Mouse (Mus musculus) myocyte (in vitro differentiated cells): ENCODE measurements at regions not wholly inside any gene's neighbourhood (a gene's known extent, or its start where the extent isn't known, plus 50 kb on each side); places are given as distances from the start of the nearest gene placed in this dataset.

Experiments
- CEBPB ChIP-seq: IDR thresholded peaks from 2 replicates; pipeline ENCODE4 v1.6.1; 2011; ENCODE audit warnings: mild to moderate bottlenecking, moderate library complexity; ENCODE audit not compliant: poor library complexity, insufficient read depth, severe bottlenecking
- E2F4 ChIP-seq: IDR thresholded peaks from one replicate; pipeline ENCODE4 v1.6.1; 2011; ENCODE audit warnings: mild to moderate bottlenecking, control low read depth, moderate library complexity; ENCODE audit not compliant: insufficient read depth
- MAX ChIP-seq: IDR thresholded peaks from one replicate; pipeline ENCODE4 v1.6.1; 2011; ENCODE audit warnings: low read depth, mild to moderate bottlenecking, control low read depth
- MYOD1 ChIP-seq, 3 experiments: IDR thresholded peaks; one replicate each; pipeline ENCODE4 v1.6.1; 2011; ENCODE audit warnings: control low read depth in 2 of 3, low read depth in 2 of 3, mild to moderate bottlenecking in 2 of 3, moderate library complexity in 1 of 3; ENCODE audit not compliant: insufficient read length in 2 of 3, control insufficient read depth in 1 of 3
- MYOG ChIP-seq, 3 experiments: IDR thresholded peaks; one replicate each; pipeline ENCODE4 v1.6.1; 2011; ENCODE audit warnings: control low read depth in 2 of 3, low read depth in 2 of 3, mild to moderate bottlenecking in 2 of 3; ENCODE audit not compliant: insufficient read length in 2 of 3, control insufficient read depth in 1 of 3, insufficient read depth in 1 of 3
- POLR2A ChIP-seq: IDR thresholded peaks from one replicate; pipeline ENCODE4 v1.6.1; 2011; ENCODE audit warnings: low read depth, mild to moderate bottlenecking, control low read depth, moderate library complexity; ENCODE audit not compliant: insufficient read length
- POLR2AphosphoS2 ChIP-seq: IDR thresholded peaks from one replicate; pipeline ENCODE4 v1.6.1; 2011; ENCODE audit warnings: low read depth, control low read depth; ENCODE audit not compliant: insufficient read length
- REST ChIP-seq: IDR thresholded peaks from one replicate; pipeline ENCODE4 v1.6.1; 2011; ENCODE audit warnings: mild to moderate bottlenecking, control low read depth, moderate library complexity; ENCODE audit not compliant: insufficient read depth, insufficient read length
- SRF ChIP-seq: IDR thresholded peaks from one replicate; pipeline ENCODE4 v1.6.1; 2011; ENCODE audit warnings: low read depth; ENCODE audit not compliant: control insufficient read depth, insufficient read length
- TCF12 ChIP-seq: IDR thresholded peaks from one replicate; pipeline ENCODE4 v1.6.1; 2011; ENCODE audit warnings: mild to moderate bottlenecking, control low read depth; ENCODE audit not compliant: poor library complexity, insufficient read depth, severe bottlenecking
- TCF3 ChIP-seq: IDR thresholded peaks from one replicate; pipeline ENCODE4 v1.6.1; 2011; ENCODE audit warnings: low read depth, control low read depth; ENCODE audit not compliant: insufficient read length
- USF1 ChIP-seq: IDR thresholded peaks from one replicate; pipeline ENCODE4 v1.6.1; 2011; ENCODE audit warnings: low read depth, mild to moderate bottlenecking, control low read depth, moderate library complexity

DNA sequence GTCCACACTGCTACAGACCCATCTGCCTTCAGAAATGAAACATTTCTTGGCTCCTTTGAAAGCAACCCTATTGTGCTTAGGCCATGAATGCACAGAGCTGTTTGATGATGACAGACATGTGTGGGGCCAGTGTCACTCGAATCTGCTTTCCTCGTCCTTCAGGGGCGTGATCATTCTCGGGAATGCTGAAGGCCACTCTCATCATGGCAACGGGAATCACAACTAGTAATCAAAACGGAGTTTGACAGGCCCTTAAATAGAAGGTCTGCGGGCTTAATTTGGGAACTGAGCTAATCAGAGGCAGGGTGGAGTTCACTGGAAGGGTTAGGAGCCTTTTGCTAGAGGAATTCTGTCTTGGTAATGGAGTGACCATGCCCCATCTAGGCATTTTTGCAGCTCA is 290.2 kb upstream of the Trib2 start:
- TF ChIP-seq SRF (no peak), E2F4 (no peak), POLR2AphosphoS2 (no peak), POLR2A (no peak), USF1 (no peak), MAX (no peak), CEBPB (no peak), TCF12 (no peak), TCF3 (no peak), MYOD1 (IDR thresholded peaks at IDR 0.05; ENCODE audit: control insufficient read depth in 1 of 3, insufficient read length in 2 of 3, low read depth in 2 of 3) (no peak), REST (no peak), MYOG (IDR thresholded peaks at IDR 0.05; ENCODE audit: control insufficient read depth in 1 of 3, insufficient read depth in 1 of 3, insufficient read length in 2 of 3, low read depth in 2 of 3) (no peak)
